Mouse (Mus musculus): ENCODE data around the gene Gm20388. TPM values are rescaled to one million over a fixed set of nuclear protein-coding genes. Genes with fewer than 3 reads are reported as not detected.

Gm20388 gene
- total RNA-seq, 4 experiments from 2014 or later, result 0.17 to 15.1 (median 6.6) TPM

DNA sequence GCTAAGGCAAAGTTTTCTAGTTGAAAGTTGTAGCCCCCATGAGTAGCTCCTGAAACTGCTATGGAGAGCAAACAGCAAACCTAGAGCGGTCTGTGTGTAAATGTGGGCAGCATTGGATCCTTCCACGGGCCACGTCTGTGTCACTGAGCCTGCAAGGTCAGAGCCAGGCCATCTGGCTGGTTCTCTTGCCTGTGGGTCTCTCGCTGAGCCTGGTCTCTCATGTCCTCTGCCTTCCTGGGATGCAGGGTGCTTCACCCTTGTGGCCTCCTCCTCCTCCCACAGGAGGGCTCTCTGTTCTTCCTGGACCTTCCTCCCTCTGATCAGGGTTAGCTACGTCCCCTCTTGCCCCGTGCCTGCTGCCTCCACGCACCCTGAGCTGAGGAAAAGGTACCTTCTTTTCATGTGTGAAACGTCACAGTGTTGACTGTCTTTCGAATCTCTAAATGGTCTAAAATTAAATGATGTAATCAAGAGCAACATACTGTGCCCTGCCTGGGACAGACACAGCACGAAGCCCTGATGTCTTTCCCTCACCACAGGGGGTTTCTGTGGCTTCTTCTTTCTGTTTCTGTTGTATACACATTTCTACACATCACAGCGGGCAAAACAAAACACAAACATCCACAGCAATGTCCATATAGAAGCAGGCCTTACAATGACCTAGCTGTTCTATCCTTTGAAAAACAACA, 4373.1 kb downstream of the Gm20388 start:
- DNase-seq (ENCODE audit: low spot score in 2 of 2), result no peak

DNA sequence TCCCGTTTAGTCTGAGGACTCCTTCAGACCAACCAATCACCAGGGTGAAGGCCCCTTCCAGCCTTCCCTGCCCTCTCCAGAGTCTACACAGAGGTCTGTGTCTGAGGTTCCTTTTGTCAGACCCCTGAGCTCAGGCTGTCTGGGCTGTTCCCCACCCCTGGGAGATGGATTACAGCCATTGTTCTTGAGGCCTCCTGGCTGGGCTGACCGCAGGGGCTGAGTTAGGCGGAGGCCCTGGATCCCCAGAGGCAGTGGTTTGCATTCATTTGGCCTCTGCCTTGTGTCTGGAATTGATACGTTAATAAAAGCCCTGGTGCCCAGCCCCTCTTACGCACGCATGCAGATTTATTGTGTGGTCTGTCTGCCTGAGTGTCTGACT, 4373.7 kb downstream of the Gm20388 start:
- DNase-seq (ENCODE audit: low spot score in 2 of 2), result no peak

DNA sequence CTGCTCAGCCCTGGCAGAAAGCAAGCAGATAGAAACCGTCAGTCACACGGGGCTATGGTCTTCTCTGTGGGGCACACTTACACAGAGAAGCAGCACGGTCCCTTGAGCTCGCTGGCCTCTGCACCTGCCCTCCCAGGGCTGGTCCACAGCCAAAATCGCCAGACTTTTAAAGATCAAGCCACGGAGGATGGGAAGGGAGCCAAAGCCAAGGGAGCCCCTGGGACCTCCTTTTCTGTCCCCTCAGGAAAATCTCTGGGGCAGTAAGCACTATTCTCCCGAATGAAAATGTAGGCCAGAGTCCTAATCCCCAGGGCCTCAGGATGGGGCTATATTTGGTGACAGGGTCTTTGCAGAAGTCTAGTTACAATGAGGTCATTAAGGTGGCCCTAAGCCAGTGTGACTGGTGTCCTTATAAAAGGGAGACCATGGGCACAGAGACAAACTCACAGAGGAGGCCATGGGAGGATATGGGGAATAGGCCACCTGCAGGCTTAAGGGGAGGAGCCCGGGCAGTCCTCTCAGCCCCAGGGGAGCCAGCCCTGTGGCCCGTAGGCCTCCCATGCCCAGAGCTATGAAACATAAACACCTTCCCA, 4374.4 kb downstream of the Gm20388 start:
- DNase-seq (ENCODE audit: low spot score in 2 of 2), result no peak

DNA sequence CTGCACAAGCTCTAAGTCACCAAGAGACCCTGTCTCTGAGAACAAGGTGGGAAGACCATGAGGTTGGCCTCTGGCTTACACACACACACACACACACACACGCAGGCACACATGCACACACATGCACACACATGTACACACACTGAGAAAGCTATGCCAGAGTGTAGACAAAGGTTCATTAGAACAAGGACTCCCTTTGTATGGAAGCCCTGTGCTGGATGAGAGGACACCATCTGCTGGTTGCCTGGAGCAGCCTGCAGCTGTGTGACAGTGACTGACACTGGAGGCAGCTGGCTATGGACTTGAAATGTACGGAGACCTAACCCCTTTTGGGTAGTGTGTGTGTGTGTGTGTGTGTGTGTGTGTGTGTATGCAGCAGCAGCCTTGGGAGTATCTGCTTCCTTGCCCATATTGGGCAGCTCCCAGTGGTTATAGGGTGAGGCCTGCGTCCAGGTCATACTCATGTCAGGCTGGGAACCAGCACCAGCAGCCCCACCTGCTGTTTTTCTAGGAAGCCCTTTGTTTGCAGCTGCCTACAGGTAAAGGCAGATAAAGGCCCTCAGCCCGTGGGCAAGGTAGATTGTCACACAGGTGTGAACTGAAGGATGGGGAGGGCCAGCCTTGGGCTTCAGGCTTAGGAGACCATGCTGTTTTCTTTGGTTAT, 4376.0 kb downstream of the Gm20388 start:
- no peak for DNase-seq (ENCODE audit: low spot score in 2 of 2)

DNA sequence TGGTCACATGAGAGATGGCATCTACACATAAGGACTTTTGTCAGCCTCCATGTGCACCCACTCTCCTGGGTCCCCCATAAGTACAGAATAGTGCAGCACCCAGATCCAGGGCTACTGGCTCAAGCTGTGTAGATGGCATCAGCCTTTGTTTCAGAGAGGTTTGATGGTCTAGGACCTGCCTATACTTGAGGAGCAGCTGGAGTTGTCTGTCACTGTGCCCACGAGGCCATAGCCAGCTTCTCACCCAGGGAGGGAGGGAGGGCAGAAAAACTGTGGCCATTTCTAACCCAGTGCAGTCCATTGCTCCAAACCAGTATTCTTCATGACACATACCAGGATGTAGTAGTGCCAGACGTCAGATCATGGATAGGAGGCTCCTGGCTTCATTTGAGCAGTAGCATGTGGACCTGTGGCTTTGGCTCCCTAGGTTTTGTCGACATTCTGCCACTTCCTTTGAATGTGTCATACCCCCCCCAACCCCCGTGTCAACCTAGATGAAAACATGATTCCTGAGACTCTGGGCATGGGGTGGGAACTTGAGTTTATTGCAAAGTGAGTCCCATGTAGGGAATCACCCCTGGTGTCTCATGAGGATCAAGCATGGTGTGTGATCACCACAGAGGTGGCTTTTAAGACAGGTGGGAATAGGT, 4377.7 kb downstream of the Gm20388 start:
- no peak for DNase-seq (ENCODE audit: low spot score in 2 of 2)

DNA sequence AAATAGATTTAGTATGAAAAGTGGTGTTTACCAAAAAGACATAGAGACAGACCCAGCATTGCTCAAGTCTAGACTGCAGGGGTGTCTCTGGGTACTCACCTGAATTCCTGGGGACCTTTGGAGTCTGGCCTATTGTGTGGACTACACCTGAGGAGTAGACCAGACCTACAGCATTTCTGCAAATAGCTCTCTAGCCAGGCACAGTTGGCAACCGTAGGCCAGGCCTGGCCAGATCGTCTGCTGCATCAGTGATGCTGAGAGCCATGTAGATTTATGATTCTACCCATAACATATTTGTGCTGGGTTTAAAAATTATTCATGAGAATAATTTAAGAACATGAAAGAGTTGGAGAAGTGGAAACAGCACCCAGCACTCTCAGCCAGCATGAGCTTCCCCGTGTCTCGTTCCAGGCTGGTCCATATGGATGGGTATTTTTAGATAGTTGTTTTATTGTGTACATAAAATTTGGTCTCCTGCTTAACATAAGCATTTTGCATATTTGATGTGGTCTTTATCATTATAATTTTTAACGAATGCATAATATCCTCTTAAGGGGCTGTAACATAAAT, 4378.9 kb downstream of the Gm20388 start:
- no peak for DNase-seq (ENCODE audit: low spot score in 2 of 2)

DNA sequence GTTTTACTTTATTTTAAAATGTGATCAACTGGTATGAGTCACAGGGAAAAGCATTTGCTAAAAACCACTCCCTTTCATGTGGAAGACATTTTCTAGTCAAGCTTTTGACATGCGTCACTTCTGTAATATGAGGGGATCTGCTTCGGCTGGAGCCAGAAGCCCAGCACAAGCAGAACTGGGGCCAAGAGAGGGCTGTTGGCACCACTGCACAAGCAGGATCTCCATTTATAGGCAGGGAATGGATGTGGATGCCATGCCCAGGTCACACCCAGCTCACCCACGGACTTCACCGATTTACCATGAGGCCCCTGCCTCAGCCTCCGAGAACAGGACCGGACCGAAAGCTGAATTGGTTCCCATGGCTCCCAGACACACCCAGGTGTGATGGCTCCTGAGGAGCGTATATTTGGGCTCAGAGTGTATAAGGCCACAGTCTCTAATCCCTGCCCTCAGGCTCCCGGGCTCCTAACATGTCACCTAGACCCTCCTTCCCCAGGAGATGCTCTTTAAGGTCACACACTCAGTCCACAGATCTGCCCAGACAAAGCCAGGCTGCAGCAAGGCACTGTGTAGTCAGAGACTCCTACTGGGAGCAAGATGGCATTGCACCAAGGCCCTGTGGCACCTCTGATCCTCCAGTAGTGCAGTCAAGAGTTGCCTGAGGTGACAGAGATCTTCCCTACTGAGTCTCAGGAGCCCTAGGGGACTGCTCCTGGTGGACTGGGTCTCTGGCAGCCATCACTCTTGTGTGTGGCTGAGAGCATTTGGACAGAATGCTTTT, 4380.5 kb downstream of the Gm20388 start:
- DNase-seq (ENCODE audit: low spot score in 2 of 2), result no peak

DNA sequence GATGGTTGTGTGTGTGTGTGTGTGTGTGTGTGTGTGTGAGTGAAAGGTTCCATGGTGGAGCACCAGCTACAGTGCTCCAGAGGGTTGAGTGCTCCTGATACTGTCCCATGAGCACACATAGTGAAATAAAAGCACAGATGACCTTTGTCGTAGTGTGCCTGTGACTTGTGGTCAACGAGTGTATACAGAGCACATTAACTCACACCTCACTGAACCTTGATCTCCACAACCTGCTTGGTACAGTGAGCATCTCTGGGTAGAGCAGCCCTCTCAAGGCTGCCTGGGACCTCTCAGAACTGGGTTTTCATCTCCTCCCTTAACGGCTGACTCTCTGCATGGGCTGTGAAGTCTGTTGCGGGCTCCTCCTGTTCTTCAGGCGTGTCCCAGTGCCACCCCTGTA, 4381.1 kb downstream of the Gm20388 start:
- no peak for DNase-seq (ENCODE audit: low spot score in 2 of 2)

DNA sequence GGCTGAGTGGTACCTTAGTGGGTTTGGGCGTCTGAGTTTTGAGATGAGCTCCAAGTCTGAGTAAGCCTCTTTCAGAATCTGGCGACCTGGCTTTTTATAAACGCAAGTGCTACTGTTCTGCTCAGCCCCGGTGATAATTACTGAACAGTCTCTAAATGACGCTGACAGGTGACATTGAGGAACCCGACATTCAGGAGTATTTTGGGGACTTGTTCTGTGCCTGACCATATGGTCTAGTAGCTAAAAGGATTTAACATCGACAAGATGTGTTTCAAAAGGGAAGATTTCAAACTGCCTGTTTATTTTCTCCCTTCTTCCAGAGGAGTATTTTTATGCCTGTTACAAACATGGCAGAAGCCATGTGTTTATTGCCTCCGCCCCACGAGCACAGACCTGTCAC, 4382.3 kb downstream of the Gm20388 start:
- no peak for DNase-seq (ENCODE audit: low spot score in 2 of 2)

DNA sequence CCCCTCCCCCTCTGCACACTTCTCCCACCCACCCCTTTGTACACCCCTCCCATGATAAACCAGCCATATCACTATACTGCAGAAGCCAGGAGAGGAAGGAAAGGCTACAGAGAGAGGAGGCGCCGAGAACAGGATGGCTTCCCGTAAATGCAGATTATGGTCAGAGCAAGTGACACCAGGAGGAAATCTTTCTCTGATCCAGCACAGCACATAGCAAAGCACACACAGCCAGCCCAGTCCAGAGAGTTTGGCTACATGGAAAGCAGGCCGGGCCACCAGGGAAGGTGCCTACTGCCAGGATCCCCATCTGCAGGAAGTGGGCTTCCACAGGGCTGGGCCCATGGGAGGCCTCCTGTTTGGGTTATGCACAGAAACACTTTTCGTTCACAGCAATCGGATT, 4383.8 kb downstream of the Gm20388 start:
- no peak for DNase-seq (ENCODE audit: low spot score in 2 of 2)

DNA sequence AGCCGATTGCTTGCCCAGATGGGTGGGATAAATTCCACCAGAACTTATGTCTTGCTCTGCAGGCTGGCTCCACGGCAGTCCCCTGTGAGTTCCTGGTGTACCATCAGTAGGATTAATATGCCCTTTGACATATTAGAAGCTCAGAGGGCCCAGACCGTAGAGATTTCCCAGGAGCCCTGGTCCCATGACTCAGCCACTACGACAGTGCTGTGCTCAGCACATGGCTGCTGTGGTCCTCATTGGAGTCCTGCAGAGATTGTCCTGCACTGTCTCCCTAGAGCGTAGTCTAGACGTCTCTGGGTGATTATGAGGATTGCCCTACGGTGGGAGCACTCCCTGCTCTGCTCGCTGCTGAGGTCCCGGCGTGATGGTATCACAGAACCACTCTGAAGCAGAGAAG, 4384.3 kb downstream of the Gm20388 start:
- DNase-seq (ENCODE audit: low spot score in 2 of 2), result no peak

DNA sequence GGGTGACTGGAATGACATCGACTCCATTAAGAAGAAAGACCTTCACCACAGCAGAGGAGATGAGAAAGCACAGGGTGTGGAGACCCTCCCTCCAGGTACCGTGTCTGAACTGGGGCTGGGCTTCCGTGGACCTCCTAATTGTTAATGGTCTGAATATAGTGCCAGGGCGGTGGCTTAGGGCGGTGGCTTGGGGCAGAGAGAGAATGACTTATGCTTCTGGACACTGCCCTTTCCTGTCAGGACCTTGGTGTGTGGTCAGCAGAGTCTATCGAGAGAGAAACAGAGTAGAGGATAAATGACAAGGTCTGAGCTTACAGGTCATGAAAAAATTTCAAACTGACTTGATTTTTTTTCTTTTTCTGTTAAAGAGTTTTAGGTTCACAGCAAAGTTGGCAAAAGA, 4384.7 kb downstream of the Gm20388 start:
- no peak for DNase-seq (ENCODE audit: low spot score in 2 of 2)

DNA sequence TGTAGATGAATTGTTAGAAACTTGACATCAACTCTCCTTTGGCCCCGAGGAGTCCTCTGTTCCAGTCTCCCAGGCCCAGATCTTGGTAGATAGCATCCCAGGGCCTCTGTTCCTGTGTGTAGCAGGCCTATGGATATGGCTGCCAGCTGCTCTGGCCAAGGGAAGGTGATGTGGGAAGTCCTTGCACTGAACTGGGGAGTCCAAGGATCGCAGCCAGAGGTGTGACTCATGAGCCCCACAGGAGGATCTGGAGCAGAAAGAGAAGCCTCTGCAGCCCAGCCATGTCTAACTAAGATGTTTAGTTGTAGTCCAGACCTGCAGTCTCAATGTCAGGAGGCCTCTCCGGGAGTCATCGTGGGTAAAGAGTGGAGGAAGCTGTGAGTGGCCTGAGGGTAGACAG, 4390.9 kb downstream of the Gm20388 start:
- no peak for DNase-seq (ENCODE audit: low spot score in 2 of 2)

DNA sequence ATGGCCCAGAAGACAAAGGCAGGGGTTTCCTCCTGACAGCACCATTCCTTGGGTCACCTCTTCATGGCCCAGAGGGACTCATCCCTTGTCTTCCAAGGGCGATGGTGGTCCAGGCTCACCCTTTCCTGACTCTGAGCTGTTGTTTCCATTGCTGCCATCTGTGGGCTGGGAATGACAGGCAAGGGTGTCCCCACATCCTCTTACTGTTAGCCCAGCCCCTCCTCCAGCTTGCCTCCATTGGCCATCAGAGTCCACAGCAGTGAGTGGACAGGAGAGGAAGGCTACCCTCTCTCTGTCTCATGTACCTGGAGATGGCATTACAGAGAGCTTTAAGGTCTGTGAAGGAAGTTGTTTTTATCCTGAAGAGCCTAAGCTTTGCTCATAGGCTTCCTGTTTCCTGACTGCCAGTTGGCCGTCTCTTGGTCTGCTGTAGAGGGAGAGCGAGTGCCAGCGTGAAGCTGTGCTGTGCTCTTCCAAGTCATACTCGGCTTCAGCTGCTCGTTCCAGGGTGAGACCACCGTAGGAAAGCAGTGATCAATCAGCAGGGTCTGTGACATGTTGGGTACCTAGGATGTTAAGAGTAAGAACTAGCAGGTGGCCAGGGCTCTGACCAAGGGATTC, 4391.4 kb downstream of the Gm20388 start:
- DNase-seq (ENCODE audit: low spot score in 2 of 2), result no peak

DNA sequence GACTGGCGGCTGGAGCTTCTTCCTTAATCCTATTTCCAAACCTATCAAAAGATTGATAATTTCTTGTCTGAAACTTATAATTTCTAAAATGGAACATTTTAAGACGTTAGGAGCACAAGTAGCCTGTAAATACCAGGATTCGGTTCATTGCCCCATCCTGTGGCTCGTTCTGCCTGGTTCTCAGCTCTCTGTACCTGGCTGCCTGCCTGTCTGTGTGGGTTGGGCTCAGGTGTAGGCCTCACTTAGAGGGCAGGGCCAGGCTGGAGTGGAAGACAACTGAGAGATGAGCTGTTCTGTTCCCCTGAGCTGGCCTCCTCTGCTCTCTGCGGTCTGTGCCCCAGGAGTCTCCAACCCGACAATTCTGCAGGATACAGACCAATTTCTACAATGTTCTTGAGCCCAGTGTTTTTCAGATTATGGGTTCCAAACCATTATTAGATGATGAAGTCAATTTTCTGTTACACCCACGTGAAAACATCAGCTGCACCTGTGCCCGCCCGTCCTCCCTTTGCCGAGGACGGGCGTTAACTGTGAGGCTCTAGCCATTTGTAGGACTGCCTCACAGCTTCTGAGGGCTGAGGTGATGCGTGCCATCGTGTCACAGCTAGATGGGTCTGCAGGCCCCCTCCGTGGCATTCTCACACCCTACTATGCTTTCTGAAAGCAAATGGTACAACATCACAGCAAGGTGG, 4392.7 kb downstream of the Gm20388 start:
- DNase-seq (ENCODE audit: low spot score in 2 of 2), result no peak

DNA sequence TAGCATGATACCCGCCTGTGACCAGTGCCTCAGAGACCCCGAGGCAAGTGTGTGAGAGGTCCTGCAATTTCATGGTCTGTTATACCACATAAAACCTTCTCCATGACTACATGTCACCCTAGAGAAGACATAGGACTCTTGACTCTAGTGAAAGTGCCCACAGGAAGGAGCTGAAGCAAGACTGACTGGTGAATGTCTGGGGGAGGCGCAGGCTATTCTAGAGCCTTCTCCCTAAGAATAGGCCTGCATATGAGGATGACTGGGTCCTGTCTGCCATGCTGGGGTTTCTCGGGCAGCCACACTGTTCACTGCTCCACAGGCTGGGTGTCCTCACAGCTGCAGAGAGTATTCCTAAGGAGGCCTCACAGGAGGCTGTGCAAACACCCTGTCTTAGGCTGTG, 4393.5 kb downstream of the Gm20388 start:
- no peak for DNase-seq (ENCODE audit: low spot score in 2 of 2)

DNA sequence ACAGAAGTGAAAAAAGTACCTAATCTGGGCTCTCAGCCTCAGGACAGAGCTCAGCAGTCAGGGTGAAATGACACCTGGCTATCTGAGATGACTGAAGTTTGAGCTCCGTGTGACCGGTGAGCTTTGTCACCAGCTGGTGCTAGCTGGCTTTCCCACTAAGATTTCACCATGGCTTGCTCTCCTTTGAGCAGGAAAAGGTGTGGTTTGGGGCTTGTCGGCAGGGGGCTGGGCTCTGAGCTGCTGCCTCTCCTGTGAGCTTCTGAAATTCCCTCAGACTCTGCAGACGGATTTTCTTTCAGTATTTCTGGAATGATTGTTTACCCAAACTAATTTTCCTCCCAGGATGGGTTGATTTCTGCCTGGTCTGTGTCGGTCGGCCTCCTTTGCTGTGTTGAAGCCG, 4395.9 kb downstream of the Gm20388 start:
- no peak for DNase-seq (ENCODE audit: low spot score in 2 of 2)

DNA sequence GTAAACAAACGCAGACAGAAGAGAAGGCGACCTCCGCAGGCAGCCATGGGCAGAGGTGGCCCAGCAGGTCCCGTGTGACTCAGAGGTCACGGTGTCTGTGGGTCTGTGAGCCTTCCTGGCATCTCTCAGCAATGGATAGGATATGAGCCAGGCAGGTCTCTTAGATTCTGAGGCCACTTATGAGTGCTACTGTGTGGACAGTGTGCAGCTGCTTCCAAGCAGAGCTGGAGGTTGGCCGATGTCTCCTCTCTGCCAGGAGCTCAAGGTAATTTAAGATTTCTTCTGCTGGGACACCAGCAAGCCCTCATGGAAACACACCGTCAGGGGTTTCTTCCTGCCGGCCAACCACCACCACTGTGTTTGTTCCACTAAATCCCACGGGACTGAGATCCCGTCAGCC, 4397.1 kb downstream of the Gm20388 start:
- DNase-seq (ENCODE audit: low spot score in 2 of 2), result no peak

DNA sequence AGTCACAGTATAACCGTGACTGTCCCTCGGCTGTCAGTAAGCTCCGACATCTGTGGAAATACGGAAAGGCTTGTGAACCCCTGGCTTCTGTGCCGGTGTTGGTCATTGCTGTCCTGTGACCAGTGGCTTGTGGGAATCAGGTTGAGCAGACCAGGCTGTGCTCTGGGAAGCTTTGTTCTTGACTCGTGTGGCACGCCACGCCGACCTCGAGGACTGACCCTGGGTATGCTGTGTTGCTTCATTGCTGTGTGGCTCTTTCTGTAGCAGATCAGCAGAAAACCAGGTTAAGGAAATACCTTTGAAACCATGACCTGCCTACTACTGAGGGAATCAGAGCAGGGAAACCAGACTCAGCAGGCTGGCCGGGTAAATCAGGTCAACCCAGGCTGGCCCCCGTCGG, 4399.9 kb downstream of the Gm20388 start:
- no peak for DNase-seq (ENCODE audit: low spot score in 2 of 2)

DNA sequence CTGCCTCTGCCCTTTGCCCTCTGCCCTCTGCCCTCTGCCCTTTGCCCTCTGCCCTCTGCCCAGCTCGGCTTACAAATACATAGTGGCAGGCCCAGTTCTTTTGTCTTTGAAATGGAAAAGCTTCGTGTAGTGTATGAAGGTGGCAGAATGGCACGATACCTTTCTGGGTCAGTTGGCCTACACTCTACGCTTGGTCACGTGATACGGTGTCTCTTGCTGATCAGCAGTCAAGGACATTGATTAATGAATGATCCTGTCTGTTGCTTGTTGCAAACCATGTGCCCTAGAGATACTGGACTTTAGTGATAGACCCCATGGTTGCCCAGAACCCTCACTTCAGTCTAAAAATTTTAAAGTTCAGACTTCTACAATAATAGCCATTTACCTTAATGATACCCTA, 4400.5 kb downstream of the Gm20388 start:
- DNase-seq (ENCODE audit: low spot score in 2 of 2), result no peak
